Mouse (Mus musculus): ENCODE measurements around the gene Tbx5.

The Tbx5 gene

GRCm38 (mm10) chr5:119832479-119832796 lies at the start of gene Tbx5:
TSS of gene Tbx5 (plus strand) at chr5:119832668.
- no peak for DNase-seq

GRCm38 (mm10) chr5:119785959-119786358 lies 46.5 kb upstream of the Tbx5 start:
- no peak for DNase-seq

- no peak for DNase-seq
Measured at GRCm38 (mm10) chr5:119791664-119792063, 40.8 kb upstream of the Tbx5 start.

GRCm38 (mm10) chr5:119793972-119794371 lies 38.5 kb upstream of the Tbx5 start:
- no peak for DNase-seq

GRCm38 (mm10) chr5:119795376-119795775 lies 37.1 kb upstream of the Tbx5 start:
- no peak for DNase-seq

GRCm38 (mm10) chr5:119795777-119796176 lies 36.7 kb upstream of the Tbx5 start:
- no peak for DNase-seq

GRCm38 (mm10) chr5:119796443-119797160 lies 35.9 kb upstream of the Tbx5 start:
- no peak for DNase-seq

- DNase-seq: no peak
Measured at GRCm38 (mm10) chr5:119797580-119798150, 34.8 kb upstream of the Tbx5 start.

- DNase-seq: no peak
Measured at GRCm38 (mm10) chr5:119798261-119798660, 34.2 kb upstream of the Tbx5 start.

- DNase-seq: no peak
Measured at GRCm38 (mm10) chr5:119798713-119799418, 33.6 kb upstream of the Tbx5 start.

GRCm38 (mm10) chr5:119799419-119800242 lies 32.8 kb upstream of the Tbx5 start:
- DNase-seq: no peak

- DNase-seq: no peak
Measured at GRCm38 (mm10) chr5:119800243-119800665, 32.2 kb upstream of the Tbx5 start.

- no peak for DNase-seq
Measured at GRCm38 (mm10) chr5:119802617-119803410, 29.7 kb upstream of the Tbx5 start.

GRCm38 (mm10) chr5:119803411-119804251 lies 28.8 kb upstream of the Tbx5 start:
- no peak for DNase-seq

GRCm38 (mm10) chr5:119804301-119805039 lies 28.0 kb upstream of the Tbx5 start:
- no peak for DNase-seq

- DNase-seq: no peak
Measured at GRCm38 (mm10) chr5:119805636-119806035, 26.8 kb upstream of the Tbx5 start.

GRCm38 (mm10) chr5:119806467-119806866 lies 26.0 kb upstream of the Tbx5 start:
- no peak for DNase-seq

- DNase-seq: no peak
Measured at GRCm38 (mm10) chr5:119807481-119808183, 24.8 kb upstream of the Tbx5 start.

- DNase-seq: no peak
Measured at GRCm38 (mm10) chr5:119808713-119809112, 23.8 kb upstream of the Tbx5 start.
